Mouse (Mus musculus): ENCODE measurements around the gene Abi3bp. TPM values are rescaled to one million over a fixed set of nuclear protein-coding genes. Genes with fewer than 3 reads are reported as not detected.

The Abi3bp gene
- polyA plus RNA-seq, 1 experiment from 2014 or later: 0.57 TPM

- no peak for ATAC-seq (ENCODE audit: low FRiP score)
- Histone ChIP-seq H3K9ac (ENCODE audit: low read depth, low read length) (no peak overlapping the region), H3K9me3 (ENCODE audit: control insufficient read depth, low read length) (no peaks in the 10 kb centered on the region), H3K27ac (ENCODE audit: low read depth, low read length) (no peak overlapping the region), H3K4me2 (replicated peaks; ENCODE audit: low read depth, low read length) (no peak overlapping the region), H3K36me3 (ENCODE audit: control insufficient read depth, insufficient read depth, low read length) (no peaks in the 10 kb centered on the region), H3K4me3 (ENCODE audit: low read depth, low read length) (no peak overlapping the region), H3K27me3 (ENCODE audit: control insufficient read depth, insufficient read depth, low read length) (no peaks in the 10 kb centered on the region), H3K4me1 (replicated peaks; ENCODE audit: control insufficient read depth, insufficient read depth, low read length) (no peaks in the 10 kb centered on the region)
- DNase-seq (ENCODE audit: low spot score): no peak
- WGBS: 84% methylated on average over 1 of the region's 1 CpGs
Observed at GRCm38 (mm10) chr16:56579536-56579935, 101.9 kb downstream of the Abi3bp start.

- H3K27ac ChIP-seq (ENCODE audit: low read depth, low read length): no peak overlapping the region
- no peak overlapping the region for H3K4me2 ChIP-seq (replicated peaks; ENCODE audit: low read depth, low read length)
- H3K4me3 ChIP-seq (ENCODE audit: low read depth, low read length): no peak overlapping the region
- 96% methylated on average over 5 of the region's 5 CpGs for WGBS
- no peak overlapping the region for H3K9ac ChIP-seq (ENCODE audit: low read depth, low read length)
- H3K4me1 ChIP-seq (replicated peaks; ENCODE audit: control insufficient read depth, insufficient read depth, low read length): no peaks in the 10 kb centered on the region
- no peak for DNase-seq (ENCODE audit: low spot score)
- no peaks in the 10 kb centered on the region for H3K36me3 ChIP-seq (ENCODE audit: control insufficient read depth, insufficient read depth, low read length)
- no peaks in the 10 kb centered on the region for H3K9me3 ChIP-seq (ENCODE audit: control insufficient read depth, low read length)
- H3K27me3 ChIP-seq (ENCODE audit: control insufficient read depth, insufficient read depth, low read length): no peaks in the 10 kb centered on the region
- ATAC-seq (ENCODE audit: low FRiP score): no peak
Observed at GRCm38 (mm10) chr16:56593581-56593980, 115.9 kb downstream of the Abi3bp start.

GRCm38 (mm10) chr16:56594866-56595265 is 117.2 kb downstream of the Abi3bp start:
- no peak for DNase-seq (ENCODE audit: low spot score)
- Histone ChIP-seq H3K4me2 (replicated peaks; ENCODE audit: low read depth, low read length) (no peak overlapping the region), H3K9me3 (ENCODE audit: control insufficient read depth, low read length) (no peaks in the 10 kb centered on the region), H3K27ac (ENCODE audit: low read depth, low read length) (no peak overlapping the region), H3K9ac (ENCODE audit: low read depth, low read length) (no peak overlapping the region), H3K4me3 (ENCODE audit: low read depth, low read length) (no peak overlapping the region), H3K27me3 (ENCODE audit: control insufficient read depth, insufficient read depth, low read length) (no peaks in the 10 kb centered on the region), H3K4me1 (replicated peaks; ENCODE audit: control insufficient read depth, insufficient read depth, low read length) (no peaks in the 10 kb centered on the region), H3K36me3 (ENCODE audit: control insufficient read depth, insufficient read depth, low read length) (no peaks in the 10 kb centered on the region)
- no peak for ATAC-seq (ENCODE audit: low FRiP score)
- 82% methylated on average over 6 of the region's 6 CpGs for WGBS

GRCm38 (mm10) chr16:56598427-56598826 is 120.7 kb downstream of the Abi3bp start:
- Histone ChIP-seq H3K36me3 (ENCODE audit: control insufficient read depth, insufficient read depth, low read length) (no peaks in the 10 kb centered on the region), H3K4me2 (replicated peaks; ENCODE audit: low read depth, low read length) (no peak overlapping the region), H3K27ac (ENCODE audit: low read depth, low read length) (no peak overlapping the region), H3K9ac (ENCODE audit: low read depth, low read length) (no peak overlapping the region), H3K9me3 (ENCODE audit: control insufficient read depth, low read length) (no peaks in the 10 kb centered on the region), H3K4me1 (replicated peaks; ENCODE audit: control insufficient read depth, insufficient read depth, low read length) (no peaks in the 10 kb centered on the region), H3K4me3 (ENCODE audit: low read depth, low read length) (no peak overlapping the region), H3K27me3 (ENCODE audit: control insufficient read depth, insufficient read depth, low read length) (no peaks in the 10 kb centered on the region)
- DNase-seq (ENCODE audit: low spot score): no peak
- ATAC-seq (ENCODE audit: low FRiP score): no peak
- 93% methylated on average over 4 of the region's 4 CpGs for WGBS

- DNase-seq (ENCODE audit: low spot score) (no peak), ATAC-seq (ENCODE audit: low FRiP score) (no peak)
- H3K27ac ChIP-seq (ENCODE audit: low read depth, low read length): no peak overlapping the region
- no peak overlapping the region for H3K4me2 ChIP-seq (replicated peaks; ENCODE audit: low read depth, low read length)
- no peaks in the 10 kb centered on the region for H3K27me3 ChIP-seq (ENCODE audit: control insufficient read depth, insufficient read depth, low read length)
- no peak overlapping the region for H3K9ac ChIP-seq (ENCODE audit: low read depth, low read length)
- WGBS: 95% methylated on average over 1 of the region's 1 CpGs
- no peaks in the 10 kb centered on the region for H3K36me3 ChIP-seq (ENCODE audit: control insufficient read depth, insufficient read depth, low read length)
- H3K4me1 ChIP-seq (replicated peaks; ENCODE audit: control insufficient read depth, insufficient read depth, low read length): no peaks in the 10 kb centered on the region
- no peak overlapping the region for H3K4me3 ChIP-seq (ENCODE audit: low read depth, low read length)
- H3K9me3 ChIP-seq (ENCODE audit: control insufficient read depth, low read length): no peaks in the 10 kb centered on the region
Observed at GRCm38 (mm10) chr16:56602394-56602793, 124.7 kb downstream of the Abi3bp start.

- Histone ChIP-seq H3K4me2 (replicated peaks; ENCODE audit: low read depth, low read length) (no peak overlapping the region), H3K9ac (ENCODE audit: low read depth, low read length) (no peak overlapping the region), H3K36me3 (ENCODE audit: control insufficient read depth, insufficient read depth, low read length) (no peaks in the 10 kb centered on the region), H3K4me3 (ENCODE audit: low read depth, low read length) (no peak overlapping the region), H3K27me3 (ENCODE audit: control insufficient read depth, insufficient read depth, low read length) (no peaks in the 10 kb centered on the region), H3K9me3 (ENCODE audit: control insufficient read depth, low read length) (no peaks in the 10 kb centered on the region), H3K4me1 (replicated peaks; ENCODE audit: control insufficient read depth, insufficient read depth, low read length) (no peaks in the 10 kb centered on the region), H3K27ac (ENCODE audit: low read depth, low read length) (no peak overlapping the region)
- DNase-seq (ENCODE audit: low spot score): no peak
- 81% methylated on average over 8 of the region's 8 CpGs for WGBS
- ATAC-seq (ENCODE audit: low FRiP score): no peak
Observed at GRCm38 (mm10) chr16:56610572-56610971, 132.9 kb downstream of the Abi3bp start.

GRCm38 (mm10) chr16:56611096-56611867 is 133.6 kb downstream of the Abi3bp start:
- DNase-seq (ENCODE audit: low spot score) (peak; percentile 2), ATAC-seq (ENCODE audit: low FRiP score) (no peak)
- H3K9ac ChIP-seq (ENCODE audit: low read depth, low read length): no peak overlapping the region
- no peaks in the 10 kb centered on the region for H3K4me1 ChIP-seq (replicated peaks; ENCODE audit: control insufficient read depth, insufficient read depth, low read length)
- no peak overlapping the region for H3K27ac ChIP-seq (ENCODE audit: low read depth, low read length)
- H3K27me3 ChIP-seq (ENCODE audit: control insufficient read depth, insufficient read depth, low read length): no peaks in the 10 kb centered on the region
- no peak overlapping the region for H3K4me3 ChIP-seq (ENCODE audit: low read depth, low read length)
- no peaks in the 10 kb centered on the region for H3K9me3 ChIP-seq (ENCODE audit: control insufficient read depth, low read length)
- no peak overlapping the region for H3K4me2 ChIP-seq (replicated peaks; ENCODE audit: low read depth, low read length)
- WGBS: 63% methylated on average over 10 of the region's 10 CpGs
- no peaks in the 10 kb centered on the region for H3K36me3 ChIP-seq (ENCODE audit: control insufficient read depth, insufficient read depth, low read length)

- Histone ChIP-seq H3K4me1 (replicated peaks; ENCODE audit: control insufficient read depth, insufficient read depth, low read length) (no peaks in the 10 kb centered on the region), H3K4me2 (replicated peaks; ENCODE audit: low read depth, low read length) (no peak overlapping the region), H3K27me3 (ENCODE audit: control insufficient read depth, insufficient read depth, low read length) (no peaks in the 10 kb centered on the region), H3K36me3 (ENCODE audit: control insufficient read depth, insufficient read depth, low read length) (no peaks in the 10 kb centered on the region), H3K27ac (ENCODE audit: low read depth, low read length) (no peak overlapping the region), H3K9ac (ENCODE audit: low read depth, low read length) (no peak overlapping the region), H3K9me3 (ENCODE audit: control insufficient read depth, low read length) (no peaks in the 10 kb centered on the region), H3K4me3 (ENCODE audit: low read depth, low read length) (no peak overlapping the region)
- ATAC-seq (ENCODE audit: low FRiP score): no peak
- 92% methylated on average over 3 of the region's 3 CpGs for WGBS
- no peak for DNase-seq (ENCODE audit: low spot score)
Observed at GRCm38 (mm10) chr16:56638544-56638943, 160.9 kb downstream of the Abi3bp start.

- no peak overlapping the region for H3K9ac ChIP-seq (ENCODE audit: low read depth, low read length)
- H3K36me3 ChIP-seq (ENCODE audit: control insufficient read depth, insufficient read depth, low read length): no peaks in the 10 kb centered on the region
- ATAC-seq (ENCODE audit: low FRiP score) (no peak), DNase-seq (ENCODE audit: low spot score) (peak; percentile 4)
- H3K4me2 ChIP-seq (replicated peaks; ENCODE audit: low read depth, low read length): no peak overlapping the region
- 55% methylated on average over 2 of the region's 2 CpGs for WGBS
- H3K9me3 ChIP-seq (ENCODE audit: control insufficient read depth, low read length): no peaks in the 10 kb centered on the region
- no peak overlapping the region for H3K4me3 ChIP-seq (ENCODE audit: low read depth, low read length)
- H3K27me3 ChIP-seq (ENCODE audit: control insufficient read depth, insufficient read depth, low read length): no peaks in the 10 kb centered on the region
- no peaks in the 10 kb centered on the region for H3K4me1 ChIP-seq (replicated peaks; ENCODE audit: control insufficient read depth, insufficient read depth, low read length)
- H3K27ac ChIP-seq (ENCODE audit: low read depth, low read length): no peak overlapping the region
Observed at GRCm38 (mm10) chr16:56645251-56645650, 167.6 kb downstream of the Abi3bp start.

All from hindbrain, embryonic 11.5 days (tissue).